Mouse (Mus musculus): Measurements from ENCODE around the gene Rcc1l. TPM values are rescaled to one million over a fixed set of nuclear protein-coding genes. Genes with fewer than 3 reads are reported as not detected.

The Rcc1l gene
- polyA plus RNA-seq (2017; shearing (Covaris generic)) = 16.6 TPM

DNA sequence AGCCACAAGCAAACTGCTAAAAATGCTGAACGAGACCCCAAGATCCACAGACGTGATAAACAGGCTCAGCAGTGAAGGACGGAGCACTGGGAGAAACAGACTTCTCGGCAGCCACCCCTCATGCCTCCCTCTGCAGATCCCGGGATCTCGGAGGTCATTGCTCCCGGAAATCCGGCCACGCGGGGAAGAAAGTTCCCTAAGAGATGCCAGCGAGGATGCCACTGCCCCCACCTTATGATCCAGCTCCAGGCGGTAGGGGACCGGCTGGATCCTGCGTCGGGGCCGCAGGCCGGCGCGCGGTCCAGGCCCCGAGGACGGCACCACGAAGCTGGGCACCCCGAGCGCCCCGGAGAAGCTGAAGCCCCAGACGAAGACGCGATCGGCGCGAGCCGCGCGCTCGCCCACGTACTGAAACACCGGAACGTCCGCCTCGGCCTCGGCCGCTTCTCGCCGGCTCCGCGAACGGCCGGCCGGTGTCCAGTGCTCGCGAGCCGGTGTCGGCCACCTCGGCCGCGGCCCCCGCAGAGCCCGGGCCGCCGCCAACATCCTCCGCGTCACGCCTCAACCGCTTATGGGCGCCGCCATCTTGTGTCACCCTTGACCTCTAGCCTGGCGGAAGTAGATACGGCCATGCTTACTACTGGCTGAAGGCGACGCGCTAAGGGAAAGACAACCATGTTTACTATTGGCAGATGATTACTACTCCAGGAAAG lies at the start of gene Rcc1l:
Rcc1l (minus strand) TSS at position 606 of the 713 bp plus-strand sequence.

DNA sequence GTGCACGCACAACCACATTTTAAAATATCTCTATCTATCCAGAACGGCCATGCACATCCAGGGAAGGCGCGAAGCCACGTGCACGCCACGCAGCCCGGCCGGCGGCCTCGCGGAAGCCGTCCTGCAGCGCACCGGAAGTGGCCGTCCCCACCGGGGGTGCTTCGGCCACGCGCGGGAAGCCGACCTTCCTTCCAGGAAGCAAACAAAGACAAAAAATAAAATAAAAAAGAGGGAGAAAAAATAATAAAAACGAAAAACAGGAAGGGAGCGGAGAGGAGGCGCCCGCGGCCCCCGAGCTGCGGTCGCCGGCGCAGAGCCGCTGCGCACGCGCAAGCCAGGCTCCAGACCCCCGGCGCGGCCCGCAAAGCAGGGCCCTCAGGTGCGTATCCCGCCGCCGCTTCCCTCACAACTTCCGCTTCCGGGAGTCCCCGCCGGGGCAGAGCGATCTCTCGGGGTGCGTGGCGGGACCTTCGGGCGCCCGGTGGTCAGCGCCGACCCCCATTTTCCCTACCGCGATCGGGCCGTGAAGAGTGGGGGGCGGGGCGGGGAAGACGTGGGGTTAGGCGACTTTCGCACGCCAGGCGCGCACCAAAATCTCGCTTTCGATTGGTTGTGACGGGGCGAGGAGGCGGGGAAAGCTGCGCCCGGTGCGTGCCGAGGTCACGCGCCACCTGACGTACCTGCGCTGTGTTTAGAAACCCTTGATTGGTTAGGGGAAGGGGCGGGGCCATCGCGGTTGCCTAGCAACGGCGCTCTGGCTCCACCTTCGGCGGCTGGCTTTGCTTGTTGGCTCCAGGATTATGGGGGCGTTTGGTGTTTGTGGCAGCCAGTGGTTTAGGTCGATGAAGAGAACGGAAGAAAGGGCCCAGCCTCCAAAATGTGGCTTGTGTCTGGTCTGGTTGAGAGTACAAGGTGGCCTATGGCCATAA lies 7.6 kb upstream of the Rcc1l start, which contains the start of gene Gtf2ird2:
Gtf2ird2 (plus strand) TSS at position 140 of the 929 bp plus-strand sequence.

DNA sequence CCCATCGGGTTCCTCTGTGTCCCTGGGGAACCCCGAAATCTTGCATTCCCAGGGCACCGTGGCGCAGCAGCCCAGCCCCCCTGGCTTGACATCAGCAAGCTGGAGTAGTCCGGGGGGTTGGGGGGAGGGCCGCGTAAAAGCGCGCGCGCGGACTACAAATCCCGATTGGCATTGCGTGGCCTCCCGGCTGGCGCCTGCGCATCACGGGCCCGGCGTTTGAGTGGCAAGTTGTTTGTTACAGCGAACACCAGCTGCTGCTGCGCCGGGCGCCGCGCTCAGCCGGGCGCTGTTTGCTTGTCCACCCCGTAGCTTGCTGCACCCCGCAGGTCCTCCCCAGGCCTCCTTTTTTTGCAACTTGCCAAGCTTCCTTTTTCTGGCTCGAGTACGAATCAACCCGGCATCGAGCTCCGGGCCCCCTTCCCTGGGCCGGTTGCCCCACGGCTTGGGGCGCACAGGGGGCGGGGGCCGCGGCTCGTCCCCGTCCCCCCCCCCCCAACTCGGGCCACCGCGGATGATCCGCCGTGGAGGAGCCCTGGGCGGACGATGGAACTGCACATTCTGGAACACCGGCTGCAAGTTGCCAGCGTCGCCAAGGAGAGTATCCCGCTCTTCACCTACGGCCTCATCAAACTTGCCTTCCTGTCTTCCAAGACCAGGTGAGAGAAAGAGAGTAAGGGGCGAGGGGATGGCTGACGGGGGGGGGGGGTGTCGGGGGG lies 76.9 kb downstream of the Rcc1l start, which contains the start of gene Castor2:
Castor2 (plus strand) TSS at position 216 of the 716 bp plus-strand sequence.

Other genes starting within 250 kb of the Rcc1l start
- 10.9 TPM for gene Castor2, start 77.1 kb downstream of the Rcc1l start, polyA plus RNA-seq (2017; shearing (Covaris generic))
- gene Gtf2ird2, start 7.2 kb upstream of the Rcc1l start, polyA plus RNA-seq (2017; shearing (Covaris generic)) = 12.7 TPM
- gene Ncf1, start 52.9 kb upstream of the Rcc1l start, polyA plus RNA-seq (2017; shearing (Covaris generic)) = 15.6 TPM
- gene Gtf2i, start 138.0 kb upstream of the Rcc1l start, polyA plus RNA-seq (2017; shearing (Covaris generic)) = 130 TPM

Data from CD4-positive, CD25-positive, alpha-beta regulatory T cell (primary cell).